Mouse (Mus musculus) E14TG2a.4 (cell line): Measurements from ENCODE around the gene Bcl2l1.

Experiments used
- H3K27me3 ChIP-seq: 2 replicates; pipeline ENCODE4 v1.6.1; 2014; ENCODE audit warnings: low read length, control low read depth; ENCODE audit not compliant: insufficient read depth
- H3K36me3 ChIP-seq: 2 replicates; pipeline ENCODE4 v1.6.1; 2014; ENCODE audit warnings: low read length, control low read depth; ENCODE audit not compliant: insufficient read depth
- H3K4me1 ChIP-seq: replicated peaks from 2 replicates; pipeline ENCODE4 v1.6.1; 2014; ENCODE audit warnings: low read depth, low read length, control low read depth
- H3K4me3 ChIP-seq: replicated peaks from 2 replicates; pipeline ENCODE4 v1.5.1; 2014; ENCODE audit warnings: mild to moderate bottlenecking, low read length
- H3K9me3 ChIP-seq: 2 replicates; pipeline ENCODE4 v1.6.1; 2014; ENCODE audit warnings: low read length, control low read depth
- CTCF ChIP-seq: conservative IDR thresholded peaks from 2 replicates; pipeline ENCODE4 v1.5.1; 2014; ENCODE audit warnings: low read length
- NANOG ChIP-seq: IDR thresholded peaks from 2 replicates; pipeline ENCODE4 v1.6.1; 2014; ENCODE audit warnings: borderline replicate concordance, low read length, mixed read lengths
- POU5F1 ChIP-seq: IDR thresholded peaks from 2 replicates; pipeline ENCODE4 v1.6.1; 2014; ENCODE audit warnings: low read length, borderline replicate concordance

Bcl2l1 gene

DNA sequence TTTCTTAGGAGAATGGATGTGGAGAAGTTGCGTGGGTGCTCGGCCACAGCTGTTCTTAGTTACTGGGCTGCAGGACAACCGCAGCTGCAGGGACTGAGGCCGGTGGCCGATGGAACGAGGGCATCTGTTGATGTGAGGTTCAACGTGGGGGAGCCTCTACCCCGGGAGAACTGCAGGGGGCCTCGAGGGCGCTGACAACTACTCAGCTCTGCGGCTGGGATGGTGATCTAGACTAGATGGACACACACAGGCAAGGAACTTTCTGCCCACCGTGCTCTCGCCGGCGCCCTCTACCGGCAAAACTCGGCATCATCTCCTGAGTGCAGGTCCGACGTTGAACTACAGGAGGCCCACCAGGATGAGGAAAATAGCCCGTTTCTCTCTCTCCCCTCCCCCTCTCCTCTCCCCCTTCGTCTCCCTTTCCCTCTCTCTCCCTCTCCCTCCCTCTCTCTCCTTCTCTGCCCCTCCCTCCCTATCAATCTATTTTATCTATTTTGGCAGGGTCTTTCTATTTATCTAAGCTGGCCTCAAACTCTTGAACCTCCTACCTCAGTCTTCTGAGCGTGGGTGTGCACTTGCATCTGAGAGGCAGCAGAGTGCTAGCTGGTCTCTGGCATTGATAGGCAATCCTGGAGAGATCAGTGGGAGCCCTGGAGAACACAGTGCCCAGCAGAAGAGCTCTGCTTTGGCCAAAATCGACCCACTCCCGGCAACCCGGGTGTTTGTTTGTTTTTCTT is 65.0 kb downstream of the Bcl2l1 start:
- Histone ChIP-seq H3K9me3 (no peaks in the 10 kb centered on the region), H3K36me3 (no peaks in the 10 kb centered on the region), H3K4me1 (peaks cover 78% of the 10 kb centered on the region), H3K4me3 (no peak overlapping the region; the same call in 1 of the 2 replicates), H3K27me3 (no peaks in the 10 kb centered on the region)
- TF ChIP-seq POU5F1 = no peak
- peak; percentile 93 for TF ChIP-seq CTCF

DNA sequence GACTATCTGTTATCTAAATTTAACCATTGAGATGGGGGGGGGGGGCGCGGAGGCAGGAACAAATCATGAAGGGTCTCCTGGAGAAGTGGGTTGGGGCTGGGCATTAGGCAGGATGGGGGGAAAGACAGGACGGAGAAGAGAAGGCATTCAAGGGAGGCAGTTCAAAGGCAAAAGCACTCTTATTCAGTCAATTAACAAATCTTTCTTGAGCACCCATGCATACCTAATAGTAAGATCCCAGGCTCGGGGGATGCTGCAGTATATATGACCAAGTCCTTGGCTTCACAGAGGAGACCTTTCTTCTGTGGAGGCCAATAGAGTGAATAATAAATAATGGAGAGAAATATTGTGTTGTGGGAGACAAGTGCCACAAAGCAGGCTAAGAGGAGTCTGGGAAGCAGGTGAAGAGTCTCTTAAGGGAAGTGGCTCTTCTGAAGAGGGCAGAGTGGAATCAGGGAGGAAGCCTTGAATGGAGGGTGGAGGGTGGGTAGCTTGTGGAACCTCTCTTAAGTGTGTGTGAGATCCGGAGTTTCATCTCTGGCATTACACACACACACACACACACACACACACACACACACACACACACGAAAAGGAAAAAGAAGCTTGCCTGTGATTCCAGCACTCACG is 66.4 kb downstream of the Bcl2l1 start:
- TF ChIP-seq NANOG (no peak), POU5F1 (no peak), CTCF (no peak)

DNA sequence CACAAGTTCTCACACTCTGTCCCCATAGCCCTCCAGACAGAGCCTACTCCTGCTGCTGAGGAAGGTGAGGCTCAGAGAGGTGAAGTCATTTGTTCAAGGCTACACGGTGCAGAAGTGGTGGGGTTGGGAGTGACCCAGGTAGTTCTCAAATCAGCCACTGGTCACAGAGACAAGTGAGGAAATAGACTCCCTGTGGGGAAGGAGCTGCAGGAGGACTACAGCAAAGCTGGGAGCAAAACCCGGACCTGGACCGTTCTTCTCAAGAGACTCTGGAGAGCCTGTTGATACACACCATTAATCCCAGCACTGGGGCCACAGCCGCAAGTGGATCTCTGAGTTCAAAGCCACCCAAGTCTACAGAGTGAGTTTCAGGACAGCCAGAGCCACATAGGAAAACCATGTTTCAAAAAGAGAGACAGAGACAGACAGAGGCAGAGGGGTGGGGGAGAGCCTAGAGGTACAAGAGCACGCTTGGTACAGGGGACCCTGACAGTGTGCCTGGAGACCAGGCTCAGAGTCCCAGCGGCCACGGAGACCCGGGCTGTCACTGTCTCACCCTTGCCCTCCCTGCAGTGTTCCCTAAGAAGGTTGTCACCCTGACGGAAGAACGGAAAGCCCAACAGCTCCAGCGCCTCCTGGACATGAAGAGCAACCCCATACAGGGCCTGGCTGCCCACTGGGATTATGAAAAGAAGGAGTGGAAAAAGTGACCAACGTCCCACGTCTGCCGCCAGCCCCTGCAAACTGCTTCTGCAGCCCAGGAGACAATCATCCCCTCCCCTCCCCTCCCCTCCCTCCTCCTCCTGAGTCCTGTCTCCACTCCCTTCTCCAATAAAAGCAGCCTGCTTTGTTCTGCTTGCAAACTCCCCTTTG is 67.1 kb downstream of the Bcl2l1 start:
- H3K36me3 ChIP-seq = no peaks in the 10 kb centered on the region
- peak overlapping the region; percentile 51 for H3K4me3 ChIP-seq
- no peaks in the 10 kb centered on the region for H3K9me3 ChIP-seq
- TF ChIP-seq POU5F1 = no peak
- no peaks in the 10 kb centered on the region for H3K27me3 ChIP-seq
- peaks cover 61% of the 10 kb centered on the region for H3K4me1 ChIP-seq

More for the DNA sequence above, 66.4 kb downstream of the Bcl2l1 start:
- no peaks in the 10 kb centered on the region for H3K9me3 ChIP-seq
- H3K4me1 ChIP-seq = peaks cover 69% of the 10 kb centered on the region
- no peaks in the 10 kb centered on the region for H3K27me3 ChIP-seq
- H3K36me3 ChIP-seq = no peaks in the 10 kb centered on the region
- no peak overlapping the region for H3K4me3 ChIP-seq

DNA sequence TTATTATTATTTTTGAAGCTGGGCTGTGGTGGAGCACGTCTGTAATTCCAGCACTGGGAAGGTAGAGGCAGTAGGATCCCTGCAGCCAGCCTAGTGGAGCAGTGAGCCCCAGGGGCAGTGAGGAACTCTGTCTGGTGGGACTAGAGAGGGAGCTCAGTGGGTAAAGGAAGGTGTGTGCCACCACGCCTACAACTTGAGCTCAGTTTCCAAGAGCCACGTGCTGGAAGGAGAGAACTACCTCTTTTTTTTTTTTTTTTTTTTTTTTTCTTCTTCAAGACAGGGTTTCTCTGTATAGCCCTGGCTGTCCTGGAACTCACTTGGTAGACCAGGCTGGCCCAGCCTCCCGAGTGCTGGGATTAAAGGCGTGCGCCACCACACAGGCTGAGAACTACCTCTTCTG is 68.2 kb downstream of the Bcl2l1 start:
- H3K4me1 ChIP-seq = peaks cover 51% of the 10 kb centered on the region
- H3K9me3 ChIP-seq = no peaks in the 10 kb centered on the region
- H3K4me3 ChIP-seq = no peak overlapping the region
- no peaks in the 10 kb centered on the region for H3K36me3 ChIP-seq
- no peaks in the 10 kb centered on the region for H3K27me3 ChIP-seq
- no peak for TF ChIP-seq POU5F1
- TF ChIP-seq NANOG = no peak
- TF ChIP-seq CTCF = no peak

DNA sequence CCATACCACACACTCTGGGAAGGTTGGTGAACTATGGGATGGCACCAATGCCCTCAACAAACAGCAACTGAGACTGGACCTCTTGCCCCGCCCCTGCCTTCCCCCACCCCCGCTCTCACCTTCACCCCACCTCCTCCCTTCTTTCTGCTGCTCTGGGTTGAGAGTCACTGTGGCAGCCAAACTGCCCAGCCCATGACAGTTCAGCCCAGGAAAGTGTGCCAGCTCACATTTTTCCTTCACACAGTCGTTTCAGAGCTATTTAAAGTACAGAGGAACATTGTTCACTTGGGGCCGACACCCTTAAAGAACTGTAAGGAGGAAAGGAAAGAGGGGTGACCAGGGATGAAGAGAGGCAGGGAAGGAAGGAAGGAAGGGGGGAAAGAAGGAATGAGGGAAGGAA is 73.2 kb downstream of the Bcl2l1 start:
- Histone ChIP-seq H3K9me3 (no peaks in the 10 kb centered on the region), H3K27me3 (peaks cover 42% of the 10 kb centered on the region), H3K4me1 (peaks cover 21% of the 10 kb centered on the region), H3K36me3 (no peaks in the 10 kb centered on the region), H3K4me3 (no peak overlapping the region)
- TF ChIP-seq CTCF (no peak), NANOG (no peak), POU5F1 (no peak)

DNA sequence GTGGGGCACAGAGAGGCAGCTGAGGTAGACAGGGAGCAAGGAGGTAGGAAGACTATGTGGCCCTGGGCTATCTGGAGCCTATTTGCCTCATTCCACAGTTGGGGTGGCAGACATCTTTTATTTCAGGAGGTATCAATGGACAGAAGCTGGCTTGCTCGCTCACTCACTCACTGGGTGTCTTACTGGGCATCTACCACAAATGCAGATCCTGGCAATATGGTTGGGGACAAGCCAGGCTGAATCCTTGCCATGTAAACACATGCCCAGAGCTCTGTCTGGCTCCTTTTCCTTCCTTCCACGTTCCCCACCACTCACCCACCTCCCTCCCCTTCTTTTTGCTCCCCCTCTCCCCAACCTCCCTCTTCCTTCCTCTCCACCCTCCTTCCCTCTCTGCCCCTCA is 74.0 kb downstream of the Bcl2l1 start:
- H3K4me1 ChIP-seq = peaks cover 24% of the 10 kb centered on the region
- TF ChIP-seq NANOG (no peak), CTCF (no peak), POU5F1 (no peak)
- H3K4me3 ChIP-seq = no peak overlapping the region
- no peaks in the 10 kb centered on the region for H3K36me3 ChIP-seq
- H3K27me3 ChIP-seq = peaks cover 46% of the 10 kb centered on the region
- H3K9me3 ChIP-seq = no peaks in the 10 kb centered on the region

DNA sequence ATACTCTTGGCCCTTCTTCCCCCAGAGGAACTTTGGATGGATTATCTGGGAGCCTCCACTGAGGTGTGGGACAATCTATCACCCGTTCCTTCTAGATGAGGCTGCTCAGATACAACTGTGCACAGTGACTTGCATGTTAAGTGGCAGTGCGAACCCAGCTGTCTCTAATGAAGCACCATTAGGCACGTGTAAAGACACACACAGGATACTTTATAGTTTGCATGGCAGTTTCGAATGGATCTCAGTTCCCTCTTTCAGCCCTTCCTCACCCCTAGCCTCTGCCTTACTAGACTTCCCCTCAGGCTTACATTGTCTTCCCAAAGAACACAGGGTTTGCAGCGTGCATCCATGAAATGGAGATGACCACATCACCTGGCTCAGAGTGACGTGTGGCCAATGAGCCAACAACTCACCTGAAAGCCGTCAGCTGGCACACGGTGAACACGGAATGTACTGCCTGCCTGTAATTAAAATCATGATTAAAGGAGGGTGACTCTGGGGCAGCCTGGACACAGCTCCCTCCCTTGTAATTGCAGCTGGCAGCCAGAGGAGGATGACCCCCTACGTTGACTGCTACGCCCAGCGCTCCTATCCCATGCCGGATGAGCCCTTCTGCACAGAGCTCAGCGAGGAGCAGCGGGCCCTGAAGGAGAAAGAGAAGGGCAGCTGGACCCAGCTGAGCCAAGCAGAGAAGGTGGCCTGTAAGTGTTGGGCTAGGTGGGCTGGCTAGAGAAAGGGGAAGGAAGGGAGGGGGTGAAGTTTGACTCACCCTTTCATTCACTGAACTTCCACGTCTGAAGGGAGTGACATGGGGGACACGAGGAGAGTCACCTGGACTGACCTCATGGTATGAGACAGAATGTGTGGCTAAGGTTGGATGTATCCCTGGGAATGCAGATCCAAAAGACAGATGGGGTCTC is 74.8 kb downstream of the Bcl2l1 start:
- no peaks in the 10 kb centered on the region for H3K36me3 ChIP-seq
- peaks cover 50% of the 10 kb centered on the region for H3K27me3 ChIP-seq
- H3K4me1 ChIP-seq = peaks cover 24% of the 10 kb centered on the region
- H3K9me3 ChIP-seq = no peaks in the 10 kb centered on the region
- TF ChIP-seq CTCF (no peak), POU5F1 (no peak), NANOG (no peak)
- no peak overlapping the region for H3K4me3 ChIP-seq

DNA sequence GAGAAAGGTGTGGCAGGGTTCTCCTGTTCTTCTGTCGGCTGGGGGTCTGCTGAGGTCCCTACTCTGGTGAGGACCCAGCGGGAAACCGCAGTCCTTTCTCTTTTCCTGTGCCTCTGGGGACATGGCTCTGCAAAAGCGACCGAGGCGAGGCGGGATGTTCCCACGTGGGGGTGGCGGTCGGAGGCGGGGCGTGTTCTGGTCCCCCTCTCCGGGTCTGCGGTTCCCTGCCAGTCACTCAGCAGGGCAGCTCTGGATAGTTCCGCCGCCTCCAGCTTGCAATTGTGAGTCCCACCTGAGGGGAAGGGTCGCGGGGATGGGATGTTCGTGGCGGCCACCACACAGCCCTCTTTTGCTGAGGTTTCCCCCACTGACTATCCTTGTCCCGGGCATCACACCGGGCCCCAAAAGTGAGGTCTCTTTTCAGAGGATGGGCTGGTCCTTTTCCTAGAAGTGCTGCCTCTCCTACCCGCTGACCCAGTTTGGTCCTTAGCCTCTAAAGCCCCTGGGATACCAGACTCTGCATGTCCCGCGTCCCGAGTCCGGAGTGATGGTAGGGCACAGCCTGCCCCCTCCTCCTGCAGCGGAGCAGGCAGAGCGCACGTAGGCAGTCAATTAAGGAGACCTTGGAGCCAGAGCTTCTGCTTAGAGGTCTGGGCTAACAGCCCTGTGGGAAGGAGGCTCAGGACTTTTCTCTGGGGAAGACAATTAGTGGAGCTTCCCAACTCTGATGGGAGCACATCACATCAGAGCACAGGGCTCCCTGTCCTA is 77.4 kb downstream of the Bcl2l1 start, which contains the start of gene Cox4i2:
Gene Cox4i2 (plus strand): TSS at position 230 of the 768 bp plus-strand sequence.
- no peak for TF ChIP-seq CTCF
- TF ChIP-seq POU5F1 = no peak
- no peak for TF ChIP-seq NANOG
- peaks cover 60% of the 10 kb centered on the region for H3K27me3 ChIP-seq
- no peaks in the 10 kb centered on the region for H3K9me3 ChIP-seq
- peak within 1 kb of the TSS; percentile 69 for H3K4me3 ChIP-seq
- peaks cover 19% of the 10 kb centered on the region for H3K4me1 ChIP-seq
- no peaks in the 10 kb centered on the region for H3K36me3 ChIP-seq
